Mouse (Mus musculus) embryo, embryonic 11 days (tissue): ENCODE results near the gene Cyp2j8.
"Not testable (repeated sequence)": the region's sequence is repeated elsewhere in the genome, so short reads cannot be mapped to it uniquely, and the experiment has no call there.

Experiments used
- DNase-seq: peaks from one replicate; pipeline ENCODE4 v3.0.0-alpha.2; 2015

The Cyp2j8 gene

DNA sequence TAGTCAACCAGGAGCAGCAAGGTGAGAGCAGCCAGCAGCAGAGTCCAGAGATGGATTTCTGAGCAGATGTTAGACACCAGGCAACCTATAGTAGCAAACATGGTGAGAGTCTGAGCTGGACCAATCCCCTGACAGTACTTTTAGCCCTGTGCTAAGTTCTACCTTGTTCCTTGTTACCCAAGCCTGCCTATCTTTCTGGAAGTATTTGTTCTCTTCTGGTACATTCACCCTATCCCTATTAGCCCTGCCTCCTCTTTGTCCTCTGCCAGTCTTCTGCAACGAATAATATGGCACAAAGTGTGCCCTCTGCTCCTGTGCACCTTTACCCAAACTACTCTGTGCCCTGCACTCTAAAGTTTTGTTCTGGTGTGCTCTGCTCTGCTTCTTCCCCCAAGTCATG is at the start of gene Cyp2j8:
Cyp2j8 (minus strand) TSS at position 101 of the 400 bp plus-strand sequence.
- no peak for DNase-seq

DNA sequence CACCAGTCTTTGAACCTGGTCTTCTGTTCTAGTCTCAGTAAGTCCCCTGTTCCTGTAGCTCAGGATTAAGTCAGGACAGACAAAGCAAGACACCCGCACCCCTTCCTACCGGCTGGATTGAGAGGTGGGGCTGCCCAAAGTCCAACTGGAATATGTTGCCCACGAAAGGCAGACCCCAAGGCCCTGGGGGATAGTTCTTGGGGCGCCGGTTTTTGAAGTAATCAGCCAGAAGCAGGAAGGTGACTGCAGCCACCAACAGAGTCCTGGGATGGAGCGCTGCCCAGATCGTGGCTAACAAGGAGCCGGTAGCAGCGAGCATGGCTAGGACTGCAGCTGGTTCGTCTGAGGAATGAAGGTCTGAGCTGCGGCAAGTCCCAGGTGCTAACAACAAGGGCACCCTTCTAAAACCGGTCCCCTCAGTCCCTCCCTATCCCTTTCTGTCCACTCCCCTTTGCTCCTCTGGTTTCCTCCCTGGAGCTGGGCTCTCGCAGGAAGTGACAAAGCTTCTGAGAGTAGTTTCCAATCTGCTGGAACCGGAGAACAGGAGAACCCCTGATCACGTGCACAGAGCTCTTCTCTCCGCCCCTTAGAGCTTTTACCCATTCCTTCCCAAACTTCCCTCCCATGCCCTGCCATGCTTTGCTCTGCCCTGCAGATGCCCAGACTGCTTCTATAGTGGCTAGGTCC is 46.1 kb upstream of the Cyp2j8 start, which contains the start of gene Cyp2j6:
Cyp2j6 (minus strand) TSS at position 529 of the 687 bp plus-strand sequence.
- peak; percentile 77 for DNase-seq

DNA sequence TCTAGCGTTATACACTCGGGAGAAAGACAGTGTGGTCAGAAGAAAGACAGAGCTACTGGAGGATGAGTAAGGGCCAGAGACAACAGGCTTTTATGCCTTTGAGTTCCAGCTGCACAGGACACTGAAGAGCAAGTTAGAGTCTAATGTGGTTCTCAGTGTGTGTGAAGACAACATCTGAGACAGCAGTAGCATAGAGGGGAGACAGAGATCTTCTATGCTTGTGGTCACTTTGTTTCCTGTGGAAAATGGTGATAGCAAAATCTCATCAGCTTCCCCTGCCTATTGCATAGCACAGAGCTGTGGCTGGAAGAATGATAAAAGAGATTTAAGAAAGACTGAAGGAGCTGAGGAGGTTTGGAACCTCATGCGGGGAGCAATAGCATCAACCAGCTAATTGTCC is 44.4 kb upstream of the Cyp2j8 start:
- DNase-seq = no peak

DNA sequence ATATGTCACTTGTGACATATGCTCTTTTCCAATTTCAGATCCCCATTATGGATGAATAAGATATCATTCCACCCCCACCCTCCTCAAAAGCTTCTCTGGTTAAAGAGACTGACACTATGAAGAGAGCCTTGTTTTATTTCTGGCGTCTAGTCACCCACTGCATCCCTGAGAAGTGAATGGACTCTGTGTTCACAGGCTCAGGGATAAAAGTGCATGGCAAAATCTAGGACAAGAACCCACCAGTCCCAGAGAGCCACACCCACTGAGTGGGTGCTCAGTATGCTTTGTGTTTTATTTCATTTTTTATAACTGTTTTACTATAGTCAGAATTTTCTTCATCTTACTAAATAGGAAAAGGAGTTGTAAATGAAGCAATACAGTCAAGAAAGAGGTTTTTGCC is 38.8 kb upstream of the Cyp2j8 start:
- DNase-seq = no peak

DNA sequence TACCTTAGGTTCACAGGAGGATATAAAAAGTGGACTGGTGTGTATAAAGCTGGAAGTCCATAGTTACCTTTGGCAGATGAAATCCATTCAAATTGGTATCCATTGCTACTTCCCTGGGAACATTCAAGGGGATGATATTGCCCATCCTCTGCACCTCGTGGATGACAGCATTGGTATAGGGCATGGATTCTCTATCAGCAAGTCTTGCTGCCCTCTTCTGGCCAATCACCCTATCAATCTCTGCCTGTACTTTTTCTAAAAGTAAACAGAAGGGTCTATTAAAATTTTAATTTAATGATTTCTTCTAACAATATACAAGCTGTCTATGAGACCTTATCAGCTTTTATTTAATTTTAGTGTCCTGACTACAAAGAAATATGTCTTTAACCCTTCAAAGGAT is 18.6 kb upstream of the Cyp2j8 start:
- DNase-seq = peak; percentile 6

DNA sequence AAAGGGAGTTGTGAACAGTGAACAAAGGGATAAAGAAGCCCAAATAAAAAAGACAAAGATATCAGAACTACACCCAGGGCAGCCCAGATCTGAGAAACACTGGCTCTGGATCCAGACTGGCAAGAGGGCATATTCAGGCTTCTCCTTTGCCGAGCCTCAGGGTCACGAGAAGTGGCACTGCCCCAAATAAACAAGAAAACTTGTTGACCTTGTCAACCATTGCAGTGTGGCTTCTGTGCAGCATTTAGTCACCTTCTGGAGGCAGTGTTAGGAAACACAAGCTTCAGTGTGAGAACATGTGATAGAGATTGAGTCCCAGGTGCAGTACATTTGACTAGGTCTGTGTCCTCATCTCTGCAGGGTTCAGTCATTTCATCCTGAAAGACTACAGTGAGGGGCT is 15.1 kb upstream of the Cyp2j8 start:
- no peak for DNase-seq

DNA sequence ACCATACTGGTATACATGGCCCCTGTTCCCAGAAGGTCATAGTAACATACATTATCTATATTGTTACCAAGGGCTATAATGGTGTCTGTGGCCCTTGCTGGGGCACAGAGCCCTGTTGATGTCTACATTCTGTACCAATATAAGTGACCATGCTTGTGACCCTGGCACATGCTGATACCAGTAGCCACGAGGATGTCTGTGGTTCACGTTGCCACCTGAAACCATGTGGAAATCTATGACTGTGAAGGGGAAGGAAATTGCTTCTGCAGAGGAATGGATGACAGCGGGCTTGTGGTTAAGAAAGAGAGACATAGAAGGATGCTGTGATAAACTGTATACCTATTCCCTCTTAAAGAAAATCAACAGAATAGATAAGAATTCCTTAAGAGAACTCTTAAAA is 2.9 kb upstream of the Cyp2j8 start:
- DNase-seq = no peak

DNA sequence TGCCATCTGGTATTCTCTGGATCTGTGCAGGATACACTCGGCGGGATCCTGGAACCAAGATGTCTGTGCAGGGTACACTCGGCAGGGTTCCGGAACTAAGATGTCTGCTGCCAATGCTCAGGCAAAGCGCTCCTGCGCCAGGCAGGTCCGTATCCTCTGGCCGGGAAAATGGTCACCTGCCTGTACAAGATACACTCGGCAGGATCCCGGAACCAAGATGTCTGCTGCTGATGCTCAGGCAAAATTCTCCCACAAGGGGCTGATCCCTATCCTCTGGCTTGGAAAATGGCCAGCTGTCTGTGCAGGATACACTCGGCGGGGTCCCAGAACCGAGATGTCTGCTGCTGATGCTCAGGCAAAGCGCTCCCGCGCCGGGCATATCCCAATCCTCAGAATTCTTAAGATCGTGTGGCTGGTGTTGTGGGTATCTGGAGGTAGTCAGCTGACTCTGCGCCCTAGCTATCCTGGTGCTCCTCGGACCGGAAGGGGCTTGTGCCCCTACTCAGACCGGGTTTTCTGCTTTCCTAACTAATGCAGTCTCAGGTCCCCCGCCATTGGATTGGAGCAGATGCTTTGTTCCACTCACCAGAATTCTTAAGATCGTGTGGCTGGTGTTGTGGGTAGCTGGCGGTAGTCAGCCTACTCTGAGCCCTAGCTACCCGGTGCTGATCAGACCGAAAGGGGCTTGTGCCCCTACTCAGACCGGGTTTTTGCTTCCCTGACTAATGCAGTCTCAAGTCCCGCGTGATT is 43.7 kb downstream of the Cyp2j8 start:
- not testable (repeated sequence) for DNase-seq
